Mouse (Mus musculus) cerebellum, adult 18-20 months (tissue): ENCODE data around the gene Keg1.
"Not testable (repeated sequence)": the region's sequence is repeated elsewhere in the genome, so short reads cannot be mapped to it uniquely, and the experiment has no call there.

Experiments
- DNase-seq, 2 experiments: peaks; one replicate each; pipeline ENCODE4 v3.0.0; 2021

The Keg1 gene

GRCm38 (mm10) chr19:12695590-12695989 lies at the start of gene Keg1:
Gene Keg1 (plus strand): TSS chr19:12695786.
- no peak for DNase-seq

- DNase-seq: no peak
These were observed 46.1 kb upstream of the Keg1 start for GRCm38 (mm10) chr19:12649511-12649910.

GRCm38 (mm10) chr19:12666156-12666555 lies 29.4 kb upstream of the Keg1 start:
- DNase-seq: no peak

GRCm38 (mm10) chr19:12668601-12669000 lies 27.0 kb upstream of the Keg1 start:
- DNase-seq: not testable (repeated sequence)

GRCm38 (mm10) chr19:12670139-12670538 lies 25.4 kb upstream of the Keg1 start, which contains the start of gene Olfr1442:
Gene Olfr1442 (plus strand): TSS chr19:12670439.
- DNase-seq: no peak

GRCm38 (mm10) chr19:12671051-12671450 lies 24.5 kb upstream of the Keg1 start:
- DNase-seq: no peak

- DNase-seq: no peak
These were observed 17.8 kb upstream of the Keg1 start, which contains the start of gene Olfr1443 for GRCm38 (mm10) chr19:12677812-12678211. Gene Olfr1443 (plus strand): TSS chr19:12678112.

GRCm38 (mm10) chr19:12684638-12685037 lies 10.9 kb upstream of the Keg1 start:
- no peak for DNase-seq

- DNase-seq: no peak
These were observed 10.4 kb upstream of the Keg1 start for GRCm38 (mm10) chr19:12685231-12685630.

GRCm38 (mm10) chr19:12696221-12696620 lies 635 bp downstream of the Keg1 start:
- no peak for DNase-seq

- no peak for DNase-seq
These were observed 12.9 kb downstream of the Keg1 start for GRCm38 (mm10) chr19:12708458-12708857.

GRCm38 (mm10) chr19:12708986-12709385 lies 13.4 kb downstream of the Keg1 start:
- DNase-seq: no peak

- no peak for DNase-seq
These were observed 23.6 kb downstream of the Keg1 start for GRCm38 (mm10) chr19:12719189-12719588.

- DNase-seq: no peak
These were observed 24.9 kb downstream of the Keg1 start for GRCm38 (mm10) chr19:12720463-12720862.

- DNase-seq: not testable (repeated sequence)
These were observed 25.3 kb downstream of the Keg1 start for GRCm38 (mm10) chr19:12720919-12721318.

- not testable (repeated sequence) for DNase-seq
These were observed 26.0 kb downstream of the Keg1 start for GRCm38 (mm10) chr19:12721596-12721995.

GRCm38 (mm10) chr19:12722308-12722707 lies 26.7 kb downstream of the Keg1 start:
- DNase-seq: peak; percentile 46 to 60

- DNase-seq: no peak
These were observed 30.3 kb downstream of the Keg1 start for GRCm38 (mm10) chr19:12725851-12726250.

- no peak for DNase-seq
These were observed 35.5 kb downstream of the Keg1 start for GRCm38 (mm10) chr19:12731036-12731435.

- no peak for DNase-seq
These were observed 36.4 kb downstream of the Keg1 start for GRCm38 (mm10) chr19:12731950-12732349.

GRCm38 (mm10) chr19:12756286-12756685 lies 60.7 kb downstream of the Keg1 start:
- DNase-seq: no peak

GRCm38 (mm10) chr19:12758936-12759478 lies 63.4 kb downstream of the Keg1 start:
- DNase-seq: no peak

- DNase-seq: peak; percentile 73 to 76
These were observed 64.1 kb downstream of the Keg1 start for GRCm38 (mm10) chr19:12759656-12760055.

GRCm38 (mm10) chr19:12762212-12763130 lies 66.9 kb downstream of the Keg1 start:
- DNase-seq: no peak
